Mouse (Mus musculus): ENCODE measurements around the gene Ttc25.
"Not testable (repeated sequence)": the region's sequence is repeated elsewhere in the genome, so short reads cannot be mapped to it uniquely, and the experiment has no call there.

The Ttc25 gene

GRCm38 (mm10) chr11:100570430-100571201 is 25.2 kb downstream of the Ttc25 start:
- DNase-seq (ENCODE audit: low spot score): peak; percentile 81

DNA sequence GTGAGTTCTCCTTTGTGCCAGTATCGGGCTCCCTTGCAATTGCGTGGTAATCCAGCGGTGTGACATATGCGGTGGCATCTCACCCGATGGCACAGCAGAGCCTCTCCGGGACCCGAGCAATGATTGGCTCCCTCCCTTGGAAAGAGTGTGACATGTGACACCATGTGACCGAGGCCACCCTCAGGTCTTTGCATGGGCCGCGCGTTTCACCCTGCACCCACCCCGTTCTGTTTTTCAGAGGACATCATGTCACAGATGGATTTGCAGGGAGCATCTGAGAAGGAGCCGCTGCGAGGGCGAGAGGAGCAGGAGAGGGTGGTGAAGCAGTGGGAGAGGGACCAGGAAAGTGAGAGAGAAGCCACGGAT is 25.8 kb downstream of the Ttc25 start:
- no peak for DNase-seq (ENCODE audit: low spot score)

DNA sequence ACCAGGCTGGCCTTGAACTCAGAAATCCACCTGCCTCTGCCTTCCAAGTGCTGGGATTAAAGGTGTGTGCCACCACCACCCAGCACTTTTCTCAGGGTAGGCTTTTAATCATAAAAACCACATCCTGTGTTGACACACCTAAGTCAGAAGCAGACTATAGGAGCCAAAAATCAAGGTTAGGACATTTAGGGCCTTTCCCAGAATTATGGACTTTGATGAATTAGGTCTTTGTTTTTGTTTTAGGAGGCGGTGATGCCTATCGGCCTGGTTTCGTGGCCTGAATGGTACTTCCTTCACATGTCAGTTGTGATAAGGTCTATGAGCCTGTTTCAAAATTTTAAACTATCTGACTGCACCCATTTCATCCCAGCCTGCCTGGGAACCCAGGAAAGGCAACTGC is 28.8 kb downstream of the Ttc25 start:
- DNase-seq (ENCODE audit: low spot score): no peak

- DNase-seq (ENCODE audit: low spot score): peak; percentile 66
Observed at GRCm38 (mm10) chr11:100574708-100575483, 29.5 kb downstream of the Ttc25 start, which contains the start of gene Cnp. TSS of gene Cnp (plus strand) at chr11:100574904.

- DNase-seq (ENCODE audit: low spot score): no peak
Observed at GRCm38 (mm10) chr11:100575484-100575855, 30.1 kb downstream of the Ttc25 start.

GRCm38 (mm10) chr11:100576256-100576655 is 30.8 kb downstream of the Ttc25 start:
- DNase-seq (ENCODE audit: low spot score): no peak

GRCm38 (mm10) chr11:100577852-100578599 is 32.6 kb downstream of the Ttc25 start:
- DNase-seq (ENCODE audit: low spot score): no peak

DNA sequence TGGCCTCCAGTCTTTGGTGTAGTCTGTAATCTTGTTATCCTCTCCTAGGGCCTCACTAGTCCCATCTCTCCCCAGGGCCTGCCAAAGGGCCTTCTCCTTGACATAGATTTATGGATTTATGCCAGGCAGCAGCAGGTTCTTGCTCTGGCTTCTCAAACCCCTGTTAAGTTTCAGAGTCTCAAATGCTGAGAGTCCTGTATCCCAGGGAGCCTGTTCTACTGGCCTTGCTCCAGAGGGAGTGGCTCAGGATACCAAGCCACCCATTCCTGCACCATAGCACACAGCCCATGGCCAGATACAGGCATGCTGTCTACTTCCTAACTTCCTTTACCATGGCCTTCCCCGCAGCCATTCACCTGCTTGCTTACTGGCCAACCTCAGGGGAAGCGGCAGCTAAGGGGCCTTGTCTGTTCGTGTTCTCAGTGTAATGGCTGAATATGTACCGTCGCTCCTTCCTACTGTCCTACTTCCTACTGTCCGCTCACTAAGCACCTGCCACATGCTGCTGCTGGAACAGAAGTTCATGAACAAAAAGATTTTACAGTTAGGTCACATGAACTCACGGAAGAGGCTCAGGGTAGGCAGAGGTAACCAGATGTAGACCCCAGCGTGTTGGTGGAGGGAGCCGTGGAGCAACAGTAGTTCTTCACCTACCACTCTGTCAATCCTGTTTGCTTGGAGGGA is 33.9 kb downstream of the Ttc25 start:
- DNase-seq (ENCODE audit: low spot score): no peak

DNA sequence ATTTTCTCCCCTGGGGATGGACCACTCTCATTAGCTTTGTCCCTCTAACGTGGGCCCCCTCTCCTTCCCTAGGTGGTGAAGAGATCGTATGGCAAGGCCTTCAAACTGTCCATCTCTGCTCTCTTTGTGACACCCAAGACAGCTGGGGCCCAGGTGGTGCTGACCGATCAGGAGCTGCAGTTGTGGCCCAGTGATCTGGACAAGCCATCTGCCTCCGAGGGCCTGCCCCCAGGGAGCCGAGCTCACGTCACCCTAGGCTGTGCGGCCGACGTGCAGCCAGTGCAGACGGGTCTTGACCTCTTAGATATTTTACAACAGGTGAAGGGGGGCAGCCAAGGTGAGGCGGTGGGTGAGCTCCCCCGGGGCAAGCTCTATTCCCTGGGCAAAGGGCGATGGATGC is 34.9 kb downstream of the Ttc25 start:
- DNase-seq (ENCODE audit: low spot score): no peak

DNA sequence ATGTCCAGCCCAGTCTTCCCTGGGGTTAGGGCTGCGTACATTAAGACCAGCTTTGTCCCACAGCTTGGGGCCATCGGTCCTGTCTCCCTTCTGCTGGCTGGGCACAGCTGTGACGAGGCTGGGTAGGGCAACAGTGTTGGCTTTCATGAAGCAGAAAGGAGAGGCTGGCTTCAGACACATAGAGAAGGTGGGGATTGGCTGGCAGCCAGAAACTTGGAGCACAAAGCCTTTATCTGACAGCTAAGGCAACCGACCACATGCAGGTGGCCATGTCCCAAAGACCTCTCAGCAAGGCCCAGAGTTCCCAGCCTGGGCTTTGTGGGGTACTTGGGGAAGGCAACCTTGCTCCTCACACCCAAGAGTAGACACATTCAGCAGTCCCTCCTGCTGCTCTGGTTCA is 36.3 kb downstream of the Ttc25 start:
- peak; percentile 47 for DNase-seq (ENCODE audit: low spot score)

DNA sequence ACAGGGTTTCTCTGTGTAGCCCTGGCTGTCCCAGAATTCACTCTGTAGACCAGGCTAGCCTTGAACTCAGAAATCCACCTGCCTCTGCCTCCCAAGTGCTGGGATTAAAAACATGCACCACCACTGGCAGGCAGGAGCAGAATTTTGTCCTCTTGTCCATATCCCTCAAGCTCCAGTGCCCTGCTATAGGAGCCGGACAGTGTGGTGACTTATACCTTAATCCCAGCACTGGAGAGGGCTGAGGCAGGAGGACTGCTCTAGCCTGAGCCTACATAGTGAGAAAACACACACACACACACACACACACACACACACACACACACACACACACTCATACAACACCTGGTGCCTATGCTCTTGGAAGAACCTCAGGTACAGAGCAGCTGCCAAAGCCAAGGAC is 37.0 kb downstream of the Ttc25 start:
- DNase-seq (ENCODE audit: low spot score): not testable (repeated sequence)

GRCm38 (mm10) chr11:100582836-100583235 is 37.4 kb downstream of the Ttc25 start:
- no peak for DNase-seq (ENCODE audit: low spot score)

- no peak for DNase-seq (ENCODE audit: low spot score)
Observed at GRCm38 (mm10) chr11:100584561-100584961, 39.2 kb downstream of the Ttc25 start.

- no peak for DNase-seq (ENCODE audit: low spot score)
Observed at GRCm38 (mm10) chr11:100585148-100585547, 39.7 kb downstream of the Ttc25 start.

DNA sequence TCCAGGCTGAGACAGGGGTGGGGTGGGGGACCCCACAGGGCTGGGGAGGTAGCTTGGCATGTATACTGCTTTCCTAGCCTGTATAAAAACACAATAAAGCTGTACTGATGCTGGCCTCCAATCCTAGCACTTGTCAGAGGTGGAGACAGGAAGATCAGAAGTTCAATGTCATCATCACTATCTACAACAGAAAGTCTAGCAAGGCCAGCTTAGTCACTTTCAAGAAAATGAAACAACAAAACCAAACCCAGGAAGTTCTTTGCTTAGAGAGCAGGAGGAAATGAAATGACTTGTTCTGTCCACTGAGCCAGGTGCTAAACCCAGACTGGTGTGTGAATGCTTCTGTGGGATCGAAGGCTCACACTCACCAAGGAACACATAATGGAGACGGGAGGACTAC is 43.1 kb downstream of the Ttc25 start:
- no peak for DNase-seq (ENCODE audit: low spot score)

- DNase-seq (ENCODE audit: low spot score): no peak
Observed at GRCm38 (mm10) chr11:100592346-100593046, 47.1 kb downstream of the Ttc25 start.

DNA sequence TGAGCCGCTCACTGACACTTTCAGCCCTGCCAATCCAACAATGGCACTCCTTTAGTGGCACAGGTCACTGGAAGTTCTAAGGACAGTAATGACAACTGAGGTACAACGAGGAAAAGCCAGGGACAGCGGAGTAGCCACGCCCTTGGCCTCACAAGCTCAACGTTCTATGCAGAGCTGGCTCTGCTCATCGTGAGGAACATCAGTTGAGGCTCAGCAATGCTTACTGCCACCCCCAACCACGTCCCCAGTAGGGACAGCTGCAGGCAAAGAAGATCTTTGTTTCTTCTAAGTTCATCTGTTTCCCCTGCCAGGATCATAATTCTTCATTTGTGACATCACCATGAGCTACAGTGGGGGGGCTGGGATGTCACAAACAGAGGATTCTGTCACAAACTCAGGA is 49.2 kb downstream of the Ttc25 start:
- no peak for DNase-seq (ENCODE audit: low spot score)

DNA sequence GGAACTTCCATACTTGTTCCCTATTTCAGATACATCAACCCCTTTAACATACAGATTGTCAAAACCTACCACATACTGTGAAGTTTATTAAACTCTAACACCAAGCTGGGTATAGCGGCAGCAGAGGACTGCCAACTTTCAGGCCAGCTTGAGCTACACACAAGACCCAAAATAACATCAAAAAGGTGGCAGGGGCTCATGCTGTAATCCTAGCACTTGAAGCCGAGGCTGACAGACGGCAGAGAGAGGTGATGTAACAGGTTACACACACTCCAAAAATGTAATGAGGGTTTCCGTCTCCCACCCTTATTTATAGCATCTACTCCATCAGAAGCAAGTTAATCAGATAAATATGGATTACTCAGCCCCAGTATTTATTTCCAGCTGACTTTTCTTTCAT is 50.1 kb downstream of the Ttc25 start:
- DNase-seq (ENCODE audit: low spot score): no peak

GRCm38 (mm10) chr11:100598074-100598473 is 52.7 kb downstream of the Ttc25 start:
- DNase-seq (ENCODE audit: low spot score): no peak

- no peak for DNase-seq (ENCODE audit: low spot score)
Observed at GRCm38 (mm10) chr11:100601372-100601771, 56.0 kb downstream of the Ttc25 start.

DNA sequence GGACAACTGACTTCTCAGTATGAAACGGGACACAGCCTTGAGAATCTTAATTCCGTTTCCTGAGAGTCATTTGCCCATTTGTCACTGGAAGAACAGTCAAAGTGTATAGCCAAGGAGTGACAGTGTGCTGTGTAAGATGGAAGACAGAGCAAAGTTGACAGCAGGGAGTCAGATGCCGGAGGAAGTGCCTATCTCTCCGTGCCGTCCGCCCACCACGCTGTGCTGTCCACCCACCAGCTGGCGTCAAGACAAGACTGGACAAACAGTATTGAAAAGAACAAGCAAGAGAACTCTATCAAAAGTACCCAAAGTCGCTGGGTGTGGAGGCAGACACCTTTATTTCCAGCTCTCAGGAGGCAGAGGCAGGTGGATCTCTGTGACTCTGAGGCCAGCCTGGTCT is 57.7 kb downstream of the Ttc25 start:
- no peak for DNase-seq (ENCODE audit: low spot score)

- DNase-seq (ENCODE audit: low spot score): no peak
Observed at GRCm38 (mm10) chr11:100603813-100604212, 58.4 kb downstream of the Ttc25 start.

Data from ovary, postnatal 14 days (tissue).